Mouse (Mus musculus): ENCODE measurements around the gene F2. TPM values are rescaled to one million over a fixed set of nuclear protein-coding genes. Genes with fewer than 3 reads are reported as not detected.

The F2 gene
- polyA plus RNA-seq, 1 experiment from 2014 or later = 17.4 TPM

Other genes starting within 250 kb of the F2 start
- gene 1110051M20Rik, start 191.7 kb downstream of the F2 start, polyA plus RNA-seq (2015; fragmentation: Nextera tagmentation; extraction: Ambion mirVana) = 42.3 and 45.1 TPM in 2 replicates
- gene Lrp4, start 178.9 kb downstream of the F2 start, polyA plus RNA-seq (2015; fragmentation: Nextera tagmentation; extraction: Ambion mirVana) = 5.4 and 5.6 TPM in 2 replicates
- gene Ckap5, start 109.7 kb downstream of the F2 start, polyA plus RNA-seq (2015; fragmentation: Nextera tagmentation; extraction: Ambion mirVana) = 54.3 and 64.1 TPM in 2 replicates
- 10.3 and 11.3 TPM in 2 replicates for gene Zfp408, start 13.4 kb upstream of the F2 start, polyA plus RNA-seq (2015; fragmentation: Nextera tagmentation; extraction: Ambion mirVana)
- 144 and 157 TPM in 2 replicates for gene Arhgap1, start 13.4 kb upstream of the F2 start, polyA plus RNA-seq (2015; fragmentation: Nextera tagmentation; extraction: Ambion mirVana)
- 27.6 and 29.6 TPM in 2 replicates for gene Atg13, start 74.2 kb upstream of the F2 start, polyA plus RNA-seq (2015; fragmentation: Nextera tagmentation; extraction: Ambion mirVana)
- gene Harbi1, start 74.4 kb upstream of the F2 start, polyA plus RNA-seq (2015; fragmentation: Nextera tagmentation; extraction: Ambion mirVana) = 20.6 and 21.2 TPM in 2 replicates
- gene Ambra1, start 93.7 kb upstream of the F2 start, polyA plus RNA-seq (2015; fragmentation: Nextera tagmentation; extraction: Ambion mirVana) = 15.0 and 15.8 TPM in 2 replicates

Data from stomach, embryonic 16.5 days (tissue).